Mouse (Mus musculus): Measurements from ENCODE around the gene Prss48.

Gene Prss48

DNA sequence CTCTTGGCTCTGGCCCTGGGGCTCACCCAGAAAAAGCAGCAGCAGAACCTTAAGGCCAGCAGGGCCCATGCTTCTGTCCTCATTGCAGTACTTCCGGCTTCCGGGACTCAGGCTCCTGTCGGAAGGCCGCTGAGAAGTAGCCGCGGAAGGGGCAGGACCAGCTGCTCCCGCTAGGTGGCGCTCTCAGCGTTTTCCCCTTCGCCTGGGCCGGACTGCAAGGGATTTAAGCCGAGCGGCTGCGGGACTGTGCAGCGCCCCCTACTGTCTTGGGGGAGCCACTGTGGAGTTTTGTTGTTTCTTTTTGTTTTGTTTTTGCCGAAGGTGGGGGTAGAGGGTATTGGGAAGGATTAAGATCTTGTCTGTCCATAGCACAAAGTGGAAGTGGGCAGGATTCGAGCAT, at the start of gene Prss48:
TSS of gene Prss48 (minus strand) at position 69 of the 400 bp plus-strand sequence.
- DNase-seq: no peak

DNA sequence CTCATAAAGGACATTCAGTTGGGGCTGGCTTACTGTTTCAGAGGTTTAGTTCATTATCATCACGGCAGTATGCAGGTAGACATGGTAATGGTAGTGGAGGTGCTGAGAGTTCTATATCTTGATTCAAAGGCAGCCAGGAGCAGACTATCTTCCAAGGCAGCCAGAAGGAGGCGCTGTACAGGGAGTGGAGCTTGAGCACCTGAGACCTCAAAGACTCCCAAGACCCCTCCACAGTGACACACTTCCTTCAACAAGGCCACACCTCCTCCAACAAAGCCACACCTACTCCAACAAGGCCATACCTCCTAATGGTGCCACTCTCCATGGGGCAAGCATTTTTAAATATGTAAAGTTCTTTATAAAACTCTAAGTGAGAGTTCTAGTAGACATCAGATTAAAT, 46.8 kb upstream of the Prss48 start:
- no peak for DNase-seq

DNA sequence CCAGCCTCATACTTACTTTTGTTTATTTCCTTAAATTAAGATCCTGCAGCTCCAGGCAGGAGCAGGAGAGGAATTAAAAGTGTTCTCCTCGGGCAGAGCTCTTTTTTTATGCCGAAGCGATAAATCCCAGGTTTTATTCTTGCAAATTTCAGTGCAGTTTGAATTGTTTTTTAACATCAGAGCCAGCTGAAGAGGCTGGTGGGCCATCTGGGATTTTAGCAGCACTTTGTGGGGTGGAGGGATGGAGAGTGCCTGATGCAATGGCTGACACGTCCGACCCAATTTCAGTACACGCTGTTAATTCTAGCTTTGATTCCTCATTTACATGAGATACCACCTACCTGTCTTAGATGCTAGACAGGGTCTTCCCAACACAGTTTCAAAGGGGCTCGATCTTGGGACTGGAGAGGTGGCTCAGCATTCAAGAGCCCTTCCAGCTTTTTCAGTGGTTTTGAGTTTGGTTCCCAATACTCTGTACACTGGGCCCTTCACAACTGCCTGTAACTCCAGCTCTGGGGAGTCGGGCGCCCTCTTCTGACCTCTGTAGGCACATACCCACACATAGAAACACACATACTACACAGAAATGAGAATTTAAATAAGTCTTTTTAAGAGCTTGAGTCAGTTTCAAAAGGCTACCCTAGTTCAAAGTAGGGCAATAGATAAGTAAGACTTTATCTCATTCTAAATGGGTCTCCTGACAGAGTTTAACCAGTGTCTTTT, 45.6 kb upstream of the Prss48 start:
- no peak for DNase-seq

DNA sequence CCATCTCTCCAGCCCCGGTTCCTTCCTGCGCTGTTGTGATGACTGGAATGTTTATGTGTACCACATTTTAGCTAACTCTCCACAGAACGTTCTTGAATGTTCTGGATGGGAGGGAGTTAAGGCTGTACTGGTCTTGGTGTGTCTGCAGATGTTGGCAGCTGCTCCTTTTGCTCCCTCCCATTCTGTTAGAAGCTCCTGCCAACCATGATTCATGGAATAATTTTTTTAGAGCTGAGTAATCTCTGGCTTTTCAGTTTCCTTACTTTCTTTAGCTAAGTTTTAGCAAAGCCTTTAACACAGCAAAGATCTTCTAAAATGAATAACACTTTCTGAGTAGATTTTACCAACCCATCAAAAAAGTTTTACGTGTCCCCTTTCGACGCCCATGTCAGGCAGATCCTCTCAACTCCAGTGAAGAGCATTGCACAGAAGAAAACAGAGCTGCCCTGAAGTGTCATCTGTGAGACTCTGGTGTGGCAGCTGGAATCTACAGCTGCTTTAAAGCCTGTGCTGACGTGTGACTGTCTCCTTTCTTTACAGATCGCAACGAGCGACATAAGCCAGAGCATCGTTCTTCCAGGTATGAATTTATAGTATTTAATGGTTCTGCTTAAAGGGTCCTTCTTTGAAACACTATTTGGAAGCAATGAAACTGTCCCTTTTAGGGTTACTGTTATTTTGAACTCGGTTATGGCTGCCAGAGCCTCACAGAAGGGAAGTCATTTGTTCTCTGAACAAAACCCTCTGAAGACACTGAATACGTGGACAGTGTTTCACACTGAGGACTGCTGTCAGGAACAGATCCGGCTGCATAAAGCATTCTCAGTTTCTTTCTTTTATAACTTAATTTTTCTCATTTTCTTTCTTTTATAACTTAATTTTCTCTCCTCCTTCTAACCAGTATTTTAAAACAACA, 38.3 kb upstream of the Prss48 start:
- DNase-seq: no peak

DNA sequence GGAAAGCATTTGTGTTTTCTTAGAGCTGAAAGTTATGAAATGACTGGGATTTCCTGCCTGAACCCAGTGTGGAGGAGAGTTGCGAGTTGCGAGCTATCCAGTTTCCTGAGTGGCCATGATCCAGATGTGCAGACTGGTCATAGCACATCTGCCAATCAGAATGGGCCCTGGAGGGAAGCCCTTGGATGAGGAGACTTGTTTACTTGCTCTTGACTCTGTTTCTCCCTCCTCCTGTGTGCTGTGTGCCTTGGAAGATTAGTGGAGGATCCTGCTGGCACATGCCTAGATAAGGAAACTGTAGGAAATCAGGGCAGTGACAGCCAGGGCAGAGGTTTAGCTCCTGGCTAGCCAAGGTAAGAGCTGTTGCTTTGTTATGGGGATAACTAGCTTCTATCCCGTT, 36.4 kb upstream of the Prss48 start:
- no peak for DNase-seq

DNA sequence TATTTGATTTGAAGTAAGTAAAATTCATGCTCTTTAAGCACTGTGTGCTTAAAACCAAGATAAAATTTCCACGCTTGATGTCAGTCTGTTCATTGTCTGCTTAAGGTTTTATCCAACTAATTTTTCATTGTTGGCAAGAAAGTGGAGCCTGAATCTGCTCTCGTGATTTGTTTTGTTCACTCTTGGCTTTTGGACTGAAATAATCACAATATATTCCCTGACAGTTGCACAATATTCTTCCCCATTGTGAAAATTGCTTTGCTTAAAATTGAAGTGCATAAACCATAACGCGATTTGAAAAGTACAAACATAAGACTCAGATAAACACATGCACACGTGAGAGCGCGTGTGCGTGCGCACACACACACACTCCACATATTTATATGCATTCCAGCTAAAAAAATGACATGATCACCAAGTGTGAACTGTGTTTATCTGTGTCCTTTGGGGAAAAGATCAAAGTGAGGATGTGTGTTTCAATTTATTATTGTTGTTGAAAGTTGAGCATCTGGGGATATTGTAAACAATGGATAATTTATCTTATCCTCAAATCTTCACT, 35.7 kb upstream of the Prss48 start:
- no peak for DNase-seq

DNA sequence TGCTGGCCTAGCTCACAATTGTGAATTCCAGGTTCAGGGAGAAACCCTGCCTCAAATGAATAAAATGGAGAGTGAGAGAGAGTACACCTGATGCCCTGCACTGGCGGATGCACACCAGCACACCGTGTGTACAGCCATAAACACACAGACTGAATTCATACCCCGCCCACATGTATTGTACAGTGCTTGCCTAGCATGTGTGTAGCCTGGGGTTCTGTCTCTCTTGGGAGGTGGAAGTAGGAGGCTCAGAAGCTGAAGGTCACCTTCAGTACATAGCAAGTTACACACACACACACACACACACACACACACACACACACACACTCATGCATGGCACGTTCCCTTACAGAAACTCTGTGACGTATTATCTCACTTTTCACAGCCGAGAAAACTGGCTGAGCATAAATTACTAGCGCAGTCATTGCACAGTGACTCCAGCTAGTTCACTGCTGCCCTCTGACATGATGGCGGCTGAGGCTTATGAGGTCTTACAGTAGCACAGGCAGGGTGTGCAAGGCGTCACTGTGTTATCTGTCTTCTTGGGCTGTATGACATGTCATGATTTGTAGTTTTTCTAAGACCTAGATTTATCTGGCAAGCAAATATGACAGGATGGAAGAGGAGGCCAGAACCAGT, 31.3 kb upstream of the Prss48 start:
- DNase-seq: no peak

DNA sequence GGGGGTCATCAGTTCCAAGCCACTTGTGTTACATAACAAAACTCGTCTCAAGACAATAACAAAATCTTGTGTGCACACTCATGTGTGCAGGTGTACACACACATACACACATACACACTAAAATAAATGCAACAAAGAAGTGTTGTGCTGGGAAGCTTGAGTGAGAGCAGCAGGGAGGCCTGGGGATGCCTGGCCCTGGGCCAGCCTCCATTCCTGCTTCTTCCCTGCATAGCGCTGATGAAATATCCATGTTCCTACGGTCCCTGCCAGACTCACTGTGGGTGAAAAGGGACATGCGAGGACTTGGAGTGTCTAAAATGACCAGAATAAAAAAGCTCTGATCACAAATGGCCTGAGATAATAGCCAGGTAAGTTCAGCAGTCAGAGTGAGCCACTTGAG, 28.3 kb upstream of the Prss48 start:
- no peak for DNase-seq

DNA sequence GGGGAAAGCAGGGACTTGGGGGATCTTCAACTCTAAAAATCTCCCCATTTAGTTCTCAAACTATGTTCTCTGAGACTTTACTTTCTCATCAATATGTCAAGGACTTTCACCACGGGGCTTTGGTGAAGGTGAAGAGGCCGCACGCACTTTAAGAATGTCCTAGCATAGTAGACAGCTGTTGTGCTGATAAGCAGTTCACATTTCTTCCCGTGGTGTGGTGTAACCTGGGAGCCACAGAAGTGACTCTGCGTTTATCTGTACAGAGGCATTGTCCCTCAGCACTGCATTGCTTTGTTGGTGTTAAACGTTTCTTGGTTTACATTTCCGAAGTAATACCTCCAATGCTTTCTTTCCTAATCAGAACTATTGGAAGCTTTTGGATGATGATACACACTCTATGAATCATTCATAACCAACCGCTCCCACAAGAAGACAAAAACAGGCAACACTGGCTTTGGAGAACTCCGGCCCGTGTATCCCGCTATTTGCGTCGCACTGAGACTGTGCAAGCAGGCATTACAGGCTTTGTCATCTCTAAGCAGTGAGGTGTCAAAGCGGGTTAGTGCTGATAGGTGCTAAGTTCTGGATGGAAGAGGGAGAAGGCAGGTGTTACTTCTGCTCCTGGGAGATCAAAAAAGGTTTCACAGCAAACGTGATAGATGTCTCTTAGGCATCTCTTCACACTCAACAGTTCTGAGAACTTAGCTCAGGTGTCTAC, 26.5 kb upstream of the Prss48 start:
- no peak for DNase-seq

DNA sequence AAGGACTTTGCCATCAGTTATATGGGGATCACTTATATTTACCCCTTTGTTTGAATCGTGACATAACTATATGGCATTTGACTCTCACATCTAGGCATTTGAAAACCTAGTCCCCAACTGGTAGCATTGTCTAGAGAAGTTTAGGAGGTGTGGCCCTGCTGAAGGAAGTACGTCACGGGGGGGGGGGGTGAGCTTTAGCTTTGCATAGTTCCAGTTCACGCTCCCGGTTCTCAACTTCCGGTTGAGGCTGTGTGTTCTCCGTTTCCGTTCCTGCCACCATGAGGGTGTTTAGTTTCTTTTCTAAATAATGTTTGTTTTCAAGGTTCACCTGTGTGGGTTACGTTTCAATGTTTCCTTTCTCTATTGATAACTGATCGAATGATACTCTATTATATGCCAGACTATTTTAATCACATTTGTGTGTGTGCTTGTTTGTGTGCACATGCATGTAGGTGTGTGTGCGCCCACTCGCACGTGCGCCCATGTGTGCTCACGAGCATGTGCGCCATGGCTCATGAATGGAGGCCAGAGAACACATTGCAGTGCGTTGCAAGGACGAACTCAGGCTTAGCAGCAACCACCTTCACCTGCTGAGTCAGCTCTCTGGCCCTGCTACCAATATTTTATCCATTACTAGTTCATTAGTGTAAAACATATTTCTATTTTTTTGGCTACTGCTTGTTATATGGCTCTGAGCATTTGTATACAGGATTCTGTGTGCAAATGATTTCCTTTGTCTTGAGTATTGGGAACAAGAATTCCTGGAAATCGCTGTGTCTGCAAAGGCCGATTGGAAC, 23.2 kb upstream of the Prss48 start:
- DNase-seq: no peak

DNA sequence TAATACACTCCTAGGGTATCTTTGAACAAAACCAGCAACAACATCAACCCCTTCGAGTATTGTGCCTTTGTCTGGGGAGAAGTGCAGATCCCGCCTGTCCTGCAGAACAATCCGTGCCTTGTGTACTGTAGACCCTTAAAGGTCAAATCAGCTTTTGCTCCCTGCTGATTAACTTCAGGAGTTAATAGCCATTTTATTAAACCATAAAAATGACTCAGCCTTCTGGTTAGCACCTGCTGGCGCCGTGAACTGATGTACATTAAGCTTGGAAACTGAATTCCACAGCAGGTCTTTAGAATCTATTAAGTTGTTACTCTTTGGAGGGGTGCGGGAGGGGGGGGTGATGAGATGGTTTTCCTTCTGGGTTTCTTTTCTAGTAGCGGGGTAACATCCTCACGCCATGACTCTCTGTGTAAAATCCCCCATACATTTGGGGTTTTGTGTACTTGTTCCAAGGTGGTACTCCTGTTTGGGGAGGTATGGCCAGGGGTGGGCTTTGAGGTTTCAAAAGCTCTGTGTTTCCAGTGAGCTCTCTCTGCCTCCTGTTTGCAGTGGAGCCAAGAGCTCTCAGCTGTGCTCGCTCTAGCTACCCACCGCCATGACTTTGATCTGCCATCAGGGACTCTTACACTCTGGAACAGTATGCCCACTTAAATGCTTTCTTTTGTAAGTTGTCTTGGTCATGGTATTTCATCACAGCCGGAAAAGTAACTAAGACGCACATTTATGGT, 21.9 kb upstream of the Prss48 start:
- DNase-seq: no peak

DNA sequence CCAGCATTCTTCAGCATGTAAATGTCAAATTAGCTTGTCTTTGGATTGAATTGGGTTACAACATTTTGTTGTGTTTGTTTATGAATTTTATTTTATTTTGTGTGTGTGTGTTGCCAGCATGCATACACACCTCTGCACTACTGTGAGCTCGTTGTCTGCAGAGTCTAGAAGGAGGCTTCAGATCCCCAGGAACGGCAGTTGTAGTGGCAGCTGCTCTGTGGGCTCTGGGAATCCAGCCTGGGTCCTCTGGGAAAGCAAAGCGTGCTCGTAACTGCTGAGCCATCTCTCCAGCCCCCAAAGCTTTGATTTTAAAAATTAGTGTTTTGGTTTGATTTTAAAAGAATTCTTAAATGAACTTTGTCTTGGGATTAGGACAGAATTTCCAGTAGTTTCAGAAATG, 19.4 kb upstream of the Prss48 start:
- no peak for DNase-seq

DNA sequence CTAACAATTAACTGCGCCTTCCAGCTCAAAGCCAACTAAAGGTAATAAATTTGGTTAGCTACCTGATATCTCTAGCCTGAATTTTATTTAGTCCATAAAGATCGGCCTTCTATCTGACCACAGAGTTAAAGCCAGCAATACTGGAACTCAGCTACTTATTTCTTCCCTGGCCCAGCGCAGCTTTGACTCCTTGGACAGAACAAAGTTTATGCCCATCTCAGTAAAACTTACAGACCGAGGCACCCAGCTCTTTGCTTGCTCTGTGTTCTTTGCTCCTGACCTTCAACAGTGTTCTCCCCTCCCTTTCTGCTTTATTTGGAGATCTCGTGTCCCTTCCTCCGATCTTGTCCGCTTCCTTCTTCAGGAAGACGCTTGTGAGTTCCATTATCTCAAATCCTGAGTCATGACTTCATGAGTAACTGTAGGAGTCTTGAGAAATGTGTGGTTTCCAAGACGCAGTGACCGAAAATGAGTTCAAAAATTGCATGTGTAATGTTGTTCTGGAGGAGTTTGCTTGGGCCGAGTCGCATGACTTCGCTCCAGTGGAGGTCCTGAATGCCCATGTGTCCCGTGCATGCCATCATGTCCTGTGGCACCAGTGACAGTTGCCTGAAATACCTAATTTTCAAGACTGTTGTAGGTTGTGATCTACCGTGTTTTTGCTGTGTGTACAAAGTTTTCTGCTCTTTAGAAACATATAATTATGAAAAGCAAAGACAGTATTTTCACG, 18.8 kb upstream of the Prss48 start:
- no peak for DNase-seq

DNA sequence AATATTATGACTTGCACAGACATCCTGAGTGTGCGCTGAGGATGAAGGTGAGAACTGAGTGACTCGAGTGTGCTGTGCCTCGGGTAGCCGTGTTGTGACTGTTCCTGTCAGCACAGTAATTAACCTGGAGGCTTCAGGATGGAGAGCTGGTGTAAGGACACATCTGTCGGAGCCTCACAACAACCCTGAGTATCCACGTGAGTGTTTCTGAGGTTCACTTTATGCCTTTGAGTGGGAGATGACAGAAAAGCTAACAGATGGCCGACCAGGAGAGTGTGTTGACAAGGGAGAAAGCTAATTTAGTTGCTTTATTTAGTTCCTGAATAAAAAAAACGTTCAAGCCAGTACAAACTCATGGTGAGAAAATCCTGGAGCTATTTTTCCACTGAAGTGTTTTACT, 15.2 kb upstream of the Prss48 start:
- DNase-seq: no peak

DNA sequence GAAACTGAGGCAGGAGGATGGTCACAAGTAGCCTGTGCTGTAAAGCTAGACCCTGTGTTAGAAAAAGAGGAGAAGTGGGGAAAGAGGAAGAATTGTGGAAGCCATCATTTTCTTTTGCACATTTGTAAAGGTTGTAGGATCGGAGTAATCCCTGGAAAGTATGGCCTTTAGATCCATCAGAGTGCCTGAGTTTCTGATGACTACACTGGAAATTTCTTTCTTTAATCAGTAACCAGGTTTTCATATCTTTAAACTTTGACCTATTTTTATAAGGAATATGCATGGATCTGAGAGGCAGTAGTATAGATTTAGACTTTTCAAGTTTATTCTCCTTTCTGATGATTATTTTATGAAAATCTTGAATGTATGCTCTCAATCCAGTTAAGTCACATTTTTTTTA, 14.7 kb upstream of the Prss48 start:
- DNase-seq: no peak

DNA sequence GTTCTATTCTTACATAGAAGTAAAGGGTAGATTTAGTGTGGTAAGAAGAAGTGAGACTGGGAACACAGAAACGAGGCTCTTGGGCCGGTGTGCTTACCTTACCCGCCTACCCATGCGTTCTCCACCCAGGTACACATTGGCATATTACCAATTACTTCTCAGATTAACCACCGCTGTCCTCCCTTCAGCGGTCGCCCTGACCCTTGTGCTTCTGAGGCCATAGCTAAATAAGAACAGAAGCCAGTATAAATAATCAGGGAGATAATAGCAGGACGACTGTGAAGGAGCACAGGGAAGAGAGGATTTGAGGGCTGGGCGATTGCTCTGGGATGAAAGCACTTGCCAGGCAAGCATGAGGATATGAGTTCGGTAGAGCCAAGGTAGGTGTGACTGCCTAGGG, 11.5 kb upstream of the Prss48 start:
- DNase-seq: no peak

DNA sequence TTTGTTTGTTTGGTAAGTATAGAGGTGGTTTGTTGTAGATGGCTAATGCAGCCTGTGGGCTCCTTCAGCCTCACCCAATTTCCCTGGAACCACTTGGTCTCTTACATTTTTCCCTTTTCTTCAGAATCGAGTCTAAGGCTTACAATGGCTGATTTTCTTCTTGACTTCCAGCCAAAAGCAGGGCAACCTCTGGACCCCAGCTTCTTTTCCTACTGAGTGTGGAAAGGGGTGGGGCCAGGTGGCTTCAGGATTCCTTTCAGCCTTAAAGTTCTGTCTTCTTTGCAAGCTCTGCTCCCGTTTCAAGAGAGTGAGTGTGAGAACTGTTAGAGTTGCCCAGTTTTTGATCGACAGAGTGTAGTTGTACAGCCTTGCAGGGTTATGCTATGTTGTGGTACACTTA, 9.5 kb upstream of the Prss48 start:
- DNase-seq: no peak

DNA sequence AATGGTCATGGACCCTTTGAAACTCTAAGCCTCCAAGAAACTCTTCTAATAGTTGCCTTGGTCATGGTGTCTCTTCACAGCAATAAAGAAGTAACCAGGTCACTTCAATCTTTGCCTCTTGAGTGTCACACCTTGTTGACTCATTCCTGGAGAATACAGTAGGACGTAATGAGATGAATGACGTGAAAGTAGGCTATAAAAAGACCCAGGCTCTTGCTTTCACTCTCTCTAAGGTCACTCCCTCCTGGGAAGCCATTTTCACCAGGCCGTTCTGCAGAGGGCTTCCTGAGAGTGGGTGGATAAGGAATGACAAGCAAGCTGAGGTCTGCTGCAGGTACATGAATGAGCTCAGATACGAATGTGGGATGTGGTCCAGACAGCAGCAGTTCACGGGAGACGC, 9.1 kb upstream of the Prss48 start:
- no peak for DNase-seq

DNA sequence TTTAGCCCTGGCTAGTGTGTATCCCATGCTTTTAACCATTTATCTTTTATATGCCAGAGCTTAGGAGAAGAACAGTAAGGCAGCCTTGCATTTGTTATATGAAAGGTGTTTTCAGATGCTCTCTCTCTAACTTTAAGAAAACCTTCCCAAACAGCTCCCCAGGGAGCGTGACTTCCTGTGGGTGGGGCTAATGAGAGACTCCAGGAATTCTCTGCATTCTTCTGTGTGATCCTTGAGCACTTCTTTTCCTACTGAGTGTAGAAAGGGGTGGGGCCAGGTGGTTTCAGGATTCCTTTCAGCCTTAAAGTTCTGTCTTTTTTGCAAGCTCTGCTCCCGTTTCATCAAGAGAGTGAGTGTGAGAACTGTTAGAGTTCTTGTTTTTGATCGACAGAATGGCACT, 8.3 kb upstream of the Prss48 start:
- DNase-seq: no peak

DNA sequence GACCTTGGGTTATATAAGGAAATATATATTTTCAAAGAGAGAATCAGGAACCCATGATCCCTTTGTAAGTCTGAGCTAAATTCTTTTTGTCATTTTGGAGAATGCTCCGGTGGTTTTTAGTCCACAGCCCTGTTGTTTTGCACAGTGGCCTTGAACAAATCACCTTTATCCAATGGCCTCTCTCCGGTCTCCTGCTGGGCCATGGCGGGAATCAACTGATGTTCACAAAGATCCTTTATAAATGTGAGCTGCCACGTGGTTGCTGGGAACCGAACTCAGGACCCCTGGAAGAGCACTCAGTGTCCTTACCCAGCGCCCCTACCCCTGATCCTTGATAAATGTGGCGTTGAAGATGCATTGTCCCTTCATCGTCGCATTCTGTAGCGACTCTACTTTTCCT, 2.5 kb upstream of the Prss48 start:
- no peak for DNase-seq

DNA sequence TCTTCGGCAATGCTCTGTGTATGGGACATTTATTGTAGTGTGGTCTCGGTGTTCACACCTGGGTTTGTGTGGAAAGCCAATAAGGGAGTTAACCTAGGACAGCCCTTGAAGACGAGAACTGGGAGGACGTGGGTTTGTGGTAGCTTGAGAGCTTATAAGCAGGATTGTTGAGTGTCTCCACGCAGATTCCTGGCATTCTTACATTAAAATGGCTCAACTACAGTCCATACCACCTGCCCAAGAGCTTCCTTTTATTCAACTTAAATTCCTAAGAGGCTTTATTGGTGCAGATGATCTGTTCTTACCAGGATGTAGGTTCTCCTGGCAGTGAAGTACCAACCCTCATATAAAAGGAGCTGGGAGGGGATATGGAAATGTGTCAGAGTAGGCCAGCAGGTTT, 649 bp upstream of the Prss48 start:
- no peak for DNase-seq

All from spleen, adult 18-20 months (tissue).